Mouse (Mus musculus) NIH3T3 (cell line): ENCODE measurements around the gene Mad1l1.

Experiments
- DNase-seq: peaks from one replicate; pipeline ENCODE4 v3.0.0-alpha.2; 2012; ENCODE audit warnings: low read depth

Mad1l1 gene

GRCm38 (mm10) chr5:140045453-140045852, 275.9 kb downstream of the Mad1l1 start:
- DNase-seq: no peak

DNA sequence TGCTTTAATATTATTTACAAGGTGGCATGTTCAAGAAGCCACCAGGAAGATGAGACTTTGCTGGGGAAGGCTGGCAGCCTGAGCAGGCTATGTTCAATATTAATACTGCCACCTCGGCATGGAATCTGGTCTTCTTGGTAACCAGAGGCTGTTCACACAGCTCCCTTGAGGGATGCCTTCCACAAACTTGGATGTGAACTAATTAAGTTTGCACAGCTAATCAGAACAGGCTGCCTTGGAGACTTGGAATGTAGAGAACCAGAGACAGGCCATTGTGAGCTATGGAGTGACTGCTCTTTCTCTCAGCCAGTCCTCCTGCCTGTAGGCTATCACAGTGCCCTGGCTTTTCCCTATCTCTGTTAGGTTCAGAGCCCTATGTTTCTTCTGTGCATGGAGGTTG, 278.4 kb downstream of the Mad1l1 start:
- no peak for DNase-seq

DNA sequence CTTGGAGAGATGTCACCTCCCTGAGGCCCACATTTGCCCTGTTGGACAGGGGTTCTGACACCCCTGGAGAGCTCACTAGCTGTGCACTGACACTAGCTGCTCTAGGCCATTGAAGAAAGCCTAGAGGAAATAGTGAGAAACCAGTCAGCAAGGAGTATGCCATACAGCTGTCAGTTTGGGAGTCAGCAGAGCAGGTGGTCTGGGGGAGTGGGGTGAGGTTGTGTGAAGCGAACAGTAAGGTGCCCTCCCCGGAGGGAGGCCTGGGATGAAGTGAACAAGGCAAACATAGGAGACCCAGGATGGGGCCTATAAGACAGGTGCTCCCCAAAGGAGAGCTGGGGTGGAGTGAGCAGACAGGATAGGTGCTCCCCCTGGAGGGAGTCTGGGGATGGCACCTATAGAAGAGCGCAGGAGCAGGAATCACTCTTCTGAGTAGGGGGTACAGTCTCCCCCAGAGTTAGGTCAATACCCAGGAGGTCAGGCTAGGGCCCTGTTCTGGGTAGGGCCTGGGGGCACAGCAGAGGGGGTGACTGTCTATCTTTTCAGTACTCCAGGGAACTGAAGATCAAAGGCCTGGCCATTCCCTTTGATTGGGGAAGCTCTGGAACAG, 279.2 kb downstream of the Mad1l1 start:
- peak; percentile 32 for DNase-seq

DNA sequence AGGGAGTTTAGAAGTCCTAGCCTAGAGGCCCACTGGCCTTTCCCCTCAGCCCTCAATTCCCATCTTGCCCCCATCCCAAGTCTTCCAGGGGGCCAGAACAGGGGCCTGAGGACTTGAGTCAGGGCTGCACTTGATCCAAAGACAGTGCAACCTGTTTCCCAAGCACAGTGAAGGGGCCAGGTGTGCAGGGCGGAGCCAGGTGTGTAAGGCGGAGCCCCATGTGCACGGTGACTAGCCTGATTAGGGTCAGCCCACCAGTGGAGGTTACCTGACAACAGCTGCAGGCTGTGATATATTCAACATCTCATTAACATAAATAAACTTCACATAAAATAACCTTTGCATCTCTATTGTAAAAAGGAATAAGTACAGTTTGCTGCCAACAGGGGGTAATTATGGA, 280.3 kb downstream of the Mad1l1 start:
- no peak for DNase-seq

GRCm38 (mm10) chr5:140037587-140038233, 283.6 kb downstream of the Mad1l1 start:
- DNase-seq: peak; percentile 56

DNA sequence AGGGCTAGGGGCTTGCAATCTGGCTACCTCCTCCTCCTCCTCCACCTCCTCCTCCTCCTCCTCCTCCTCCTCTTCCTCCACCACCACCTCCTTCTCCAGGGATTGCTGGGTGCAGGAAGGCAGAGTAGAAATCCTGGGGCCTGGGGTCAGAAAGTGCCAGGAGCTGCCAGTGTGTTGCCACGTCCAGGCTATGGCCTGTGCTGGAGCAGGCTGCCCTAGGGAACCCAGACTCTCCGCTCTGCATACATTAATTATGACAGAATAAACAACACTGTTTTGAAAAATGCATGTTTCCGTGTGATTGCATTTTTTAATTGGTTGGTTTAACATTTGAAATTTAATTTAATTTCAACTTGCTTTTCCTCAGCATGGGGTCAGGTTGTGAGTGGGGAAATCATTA, 285.7 kb downstream of the Mad1l1 start:
- no peak for DNase-seq

GRCm38 (mm10) chr5:140035025-140035330, 286.4 kb downstream of the Mad1l1 start:
- DNase-seq: peak; percentile 25

- no peak for DNase-seq
These were observed 286.9 kb downstream of the Mad1l1 start for GRCm38 (mm10) chr5:140034300-140035024.

DNA sequence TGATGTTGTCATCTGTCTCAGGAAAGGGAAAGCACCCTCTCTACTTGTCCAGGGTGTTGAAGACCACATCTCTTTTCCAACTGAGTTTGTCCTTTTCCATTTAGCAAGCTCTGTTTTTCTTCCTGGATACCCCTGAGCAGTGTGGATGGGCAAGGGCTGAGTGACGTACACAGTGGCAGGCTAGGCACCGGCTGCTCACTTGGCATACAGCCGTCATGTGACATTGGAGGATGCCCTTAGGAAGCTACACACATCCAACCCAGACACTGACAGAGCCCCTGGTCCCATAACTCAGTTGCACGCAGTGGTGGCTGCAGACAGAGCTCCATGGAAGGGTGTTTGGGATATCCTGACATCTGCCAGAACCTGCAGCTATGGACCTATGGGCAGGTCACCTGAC, 295.0 kb downstream of the Mad1l1 start:
- DNase-seq: no peak

DNA sequence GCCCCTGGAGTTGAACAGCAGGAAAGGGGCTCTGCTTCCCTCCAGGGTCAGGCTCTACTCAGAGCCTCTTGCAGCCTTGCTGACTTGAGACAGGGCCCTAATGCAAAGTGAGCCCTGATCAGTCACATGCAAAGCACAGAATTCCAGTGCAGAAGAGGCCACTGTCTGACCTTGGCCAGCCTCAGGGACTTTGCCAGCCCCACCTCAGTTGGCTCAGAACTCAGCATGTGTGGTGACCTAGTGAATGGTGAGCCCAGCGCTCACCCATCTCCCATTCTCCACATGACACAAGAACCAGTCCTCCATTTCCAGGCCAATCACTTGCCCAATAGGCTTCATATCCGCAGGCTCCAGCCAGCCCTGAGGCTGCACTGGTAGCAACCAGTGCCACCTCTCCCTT, 296.1 kb downstream of the Mad1l1 start:
- DNase-seq: no peak

DNA sequence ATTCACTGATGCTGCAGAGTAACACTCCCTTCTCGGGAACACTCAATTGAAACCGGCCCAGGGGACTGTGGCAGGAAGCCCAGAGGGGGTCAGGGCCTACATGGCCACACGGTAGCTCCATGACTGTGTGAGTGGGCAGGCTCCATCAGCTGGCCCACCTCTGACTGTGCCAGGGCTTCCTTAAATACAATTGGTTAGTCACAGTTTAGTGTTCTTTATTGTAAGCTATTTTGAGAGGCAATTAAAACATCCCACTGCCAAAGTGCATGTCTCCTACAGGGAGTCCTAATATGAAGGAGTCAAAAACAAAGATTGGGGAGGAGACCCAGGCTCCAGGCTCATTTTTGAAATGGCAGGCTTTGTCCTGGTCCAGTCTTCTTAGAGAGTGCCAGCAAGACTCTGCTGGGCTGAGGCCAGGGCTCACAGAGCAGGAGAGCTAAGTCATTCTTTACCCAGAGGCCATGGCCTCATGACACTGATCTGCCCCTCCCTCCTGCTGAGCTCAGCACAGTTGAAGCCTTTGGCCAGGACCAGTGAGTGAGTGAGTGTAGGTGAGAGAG, 297.3 kb downstream of the Mad1l1 start:
- peak; percentile 70 for DNase-seq

GRCm38 (mm10) chr5:140022861-140023260, 298.5 kb downstream of the Mad1l1 start:
- DNase-seq: no peak

DNA sequence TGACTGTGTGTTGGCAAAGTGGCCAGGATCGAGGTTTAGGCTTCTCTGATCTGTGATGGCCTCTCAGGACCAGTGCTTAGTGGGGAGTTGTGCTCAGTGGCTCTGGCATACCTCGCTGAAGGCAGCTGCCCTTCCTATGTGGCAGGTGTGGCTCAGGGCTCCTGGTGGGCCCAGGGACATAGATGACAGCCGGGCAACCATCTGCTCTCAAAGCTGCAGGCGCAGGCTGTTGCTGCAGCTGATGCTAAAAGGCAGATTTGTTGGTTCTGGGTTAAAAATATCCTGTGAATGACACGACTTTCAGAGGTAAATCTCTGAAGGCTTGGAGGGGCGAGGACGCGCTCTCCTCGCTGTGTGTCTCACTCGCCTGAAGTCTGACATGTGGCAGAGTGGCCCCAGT, 299.6 kb downstream of the Mad1l1 start:
- DNase-seq: no peak

GRCm38 (mm10) chr5:140019616-140020015, 301.7 kb downstream of the Mad1l1 start:
- peak; percentile 61 for DNase-seq

DNA sequence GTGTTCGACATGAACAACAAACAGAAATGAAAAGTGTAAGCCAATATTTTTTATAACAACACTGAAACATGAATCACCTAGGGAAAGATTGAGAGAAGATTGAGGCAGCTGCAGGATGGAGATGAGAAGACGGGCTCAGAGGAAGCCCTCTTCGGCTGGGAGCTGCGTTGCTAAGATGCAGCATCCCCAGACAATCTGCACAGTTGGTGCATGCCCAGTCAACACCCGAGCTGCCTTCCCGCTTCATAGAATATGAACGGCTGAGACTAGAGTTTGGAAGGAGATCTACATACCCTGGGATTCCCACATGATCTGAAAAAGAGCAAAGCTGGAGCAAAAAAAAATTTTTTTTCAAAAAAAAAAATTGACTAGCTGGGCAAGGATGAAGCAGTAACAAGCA, 302.6 kb downstream of the Mad1l1 start:
- no peak for DNase-seq

GRCm38 (mm10) chr5:140016896-140017295, 304.5 kb downstream of the Mad1l1 start:
- DNase-seq: no peak

- DNase-seq: peak; percentile 56
These were observed 307.7 kb downstream of the Mad1l1 start for GRCm38 (mm10) chr5:140013652-140014051.

- DNase-seq: no peak
These were observed 308.9 kb downstream of the Mad1l1 start for GRCm38 (mm10) chr5:140012286-140012967.

DNA sequence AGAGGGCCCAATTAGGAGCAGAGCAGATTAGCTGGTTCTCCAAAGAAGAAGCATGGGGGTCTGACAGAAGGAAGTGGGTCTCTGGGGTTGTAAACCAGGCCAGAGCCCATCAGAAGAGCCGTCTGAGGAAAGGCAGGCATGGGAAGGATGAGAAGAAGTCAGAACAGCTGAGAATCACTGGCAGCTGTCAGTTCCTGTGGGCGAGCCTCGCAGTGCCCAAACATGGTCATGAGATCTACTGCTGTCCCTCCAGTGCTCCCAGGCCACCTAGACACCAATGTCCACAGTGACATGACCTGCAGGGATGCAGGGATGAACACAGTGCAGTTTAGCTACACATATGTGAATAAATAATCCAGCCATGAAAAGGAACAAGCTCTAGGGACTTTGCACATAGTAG, 310.9 kb downstream of the Mad1l1 start:
- DNase-seq: no peak

- no peak for DNase-seq
These were observed 312.2 kb downstream of the Mad1l1 start for GRCm38 (mm10) chr5:140009083-140009655.

- DNase-seq: no peak
These were observed 312.9 kb downstream of the Mad1l1 start for GRCm38 (mm10) chr5:140008523-140008806.
